Mouse (Mus musculus) heart, adult 18-20 months (tissue): ENCODE results near the gene Tmem98. TPM values are rescaled to one million over a fixed set of nuclear protein-coding genes. Genes with fewer than 3 reads are reported as not detected.

Experiments used
- DNase-seq, 2 experiments: peaks; one replicate each; pipeline ENCODE4 v3.0.0; 2021 to 2022; ENCODE audit warnings: mixed read lengths in 1 of 2
- total RNA-seq, 2 experiments: library from RNA; stranded (reverse); gene quantifications; 2 replicates each; pipeline ENCODE4 v1.2.3; 2021

The Tmem98 gene
- total RNA-seq, 2 experiments from 2014 or later, result 12.0 to 14.0 TPM

DNA sequence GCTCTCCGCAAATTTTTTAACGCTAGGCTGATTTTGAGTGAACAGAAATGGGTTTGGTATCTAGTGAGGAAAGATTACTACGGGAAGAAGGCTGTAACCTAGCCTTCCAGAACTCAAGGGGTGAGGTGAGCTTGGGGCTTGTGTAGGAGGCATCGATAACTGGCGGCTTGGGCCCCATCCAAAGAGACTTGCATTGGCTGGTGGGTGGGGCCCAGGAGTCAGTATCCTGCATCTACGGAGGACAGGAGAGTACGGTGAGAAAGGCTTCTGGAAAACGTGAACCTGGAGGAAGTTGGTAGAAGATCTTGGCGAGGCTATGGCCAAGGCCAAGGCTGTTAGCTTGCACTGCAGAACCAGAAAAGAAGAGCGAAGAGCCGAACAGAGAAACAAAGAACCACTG is 44.5 kb downstream of the Tmem98 start:
- no peak for DNase-seq

DNA sequence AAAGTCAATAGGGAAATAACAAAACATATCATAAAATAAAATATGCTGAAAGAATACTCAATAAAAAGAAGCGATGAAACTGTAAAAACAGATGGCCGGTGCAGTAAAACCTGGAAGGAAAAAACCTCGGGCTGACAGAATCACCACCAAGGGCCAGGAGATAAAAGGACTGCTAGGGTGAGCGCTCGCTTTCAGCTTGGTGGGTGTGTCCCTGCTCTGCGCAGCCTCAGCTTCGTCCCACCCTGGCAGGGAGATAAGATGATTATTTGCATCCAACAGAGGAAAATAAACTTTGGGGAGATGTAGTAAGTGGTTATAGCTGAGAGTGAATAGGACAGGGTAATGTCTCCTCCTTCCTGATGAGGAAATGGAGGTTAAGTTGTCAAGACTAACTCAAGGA is 44.9 kb downstream of the Tmem98 start:
- no peak for DNase-seq

DNA sequence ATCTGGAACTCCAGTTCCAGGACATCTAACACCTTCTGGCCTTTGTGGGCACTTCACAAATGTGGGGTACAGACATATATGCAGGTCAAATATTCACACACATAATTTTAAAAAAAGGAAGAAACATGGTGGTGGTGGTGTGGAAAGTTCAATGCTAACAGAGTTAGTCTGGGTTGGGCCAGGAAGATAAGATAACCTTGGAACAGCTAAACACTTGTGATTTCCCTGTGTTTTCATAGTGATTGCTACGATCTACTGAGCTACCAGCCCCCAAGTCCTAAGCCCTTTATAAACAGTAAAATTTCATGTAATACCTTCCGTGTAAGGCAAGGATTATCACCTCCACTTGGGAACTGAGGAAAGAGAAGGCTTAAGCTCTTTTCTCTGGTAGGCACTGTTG is 46.9 kb downstream of the Tmem98 start:
- DNase-seq, result no peak

DNA sequence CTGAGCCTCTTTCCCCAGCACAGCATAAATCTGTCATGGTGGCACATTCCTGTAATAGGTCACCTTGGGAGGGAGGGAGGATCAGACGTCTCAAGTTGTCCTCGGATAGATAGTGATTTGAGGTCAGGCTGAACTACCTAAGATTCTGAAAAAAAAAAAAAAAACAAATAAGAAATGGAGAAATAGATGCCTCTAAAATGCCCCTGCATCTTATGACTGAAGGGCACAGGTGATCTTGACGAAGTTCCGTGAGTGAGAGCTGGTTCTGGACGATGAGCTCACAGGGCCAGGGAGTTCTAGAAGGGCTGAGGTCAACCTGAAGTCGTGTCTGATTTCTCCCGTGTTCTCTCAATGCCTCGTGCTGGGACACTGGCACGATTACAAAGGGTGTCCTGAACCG is 48.1 kb downstream of the Tmem98 start, which contains the start of gene Spaca3:
Gene Spaca3 (plus strand): TSS at position 301 of the 400 bp plus-strand sequence.
- no peak for DNase-seq

DNA sequence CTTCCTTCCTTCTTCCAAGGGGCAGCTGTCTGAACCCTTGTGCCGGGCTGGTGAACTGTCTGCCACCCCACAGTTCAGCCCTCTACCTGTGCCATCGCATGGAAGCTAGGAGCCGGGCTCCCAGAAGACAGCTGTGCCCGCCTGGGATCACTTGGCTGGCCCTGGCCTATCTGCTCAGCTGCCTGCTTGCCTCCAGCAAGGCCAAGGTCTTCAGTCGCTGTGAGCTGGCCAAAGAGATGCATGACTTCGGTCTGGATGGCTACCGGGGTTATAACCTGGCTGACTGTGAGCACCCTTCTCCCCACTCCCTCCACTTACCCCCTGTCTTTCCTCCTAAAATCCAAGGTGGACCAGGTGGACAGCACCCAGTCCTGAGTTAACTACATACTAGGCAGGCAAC is 53.0 kb downstream of the Tmem98 start:
- no peak for DNase-seq

DNA sequence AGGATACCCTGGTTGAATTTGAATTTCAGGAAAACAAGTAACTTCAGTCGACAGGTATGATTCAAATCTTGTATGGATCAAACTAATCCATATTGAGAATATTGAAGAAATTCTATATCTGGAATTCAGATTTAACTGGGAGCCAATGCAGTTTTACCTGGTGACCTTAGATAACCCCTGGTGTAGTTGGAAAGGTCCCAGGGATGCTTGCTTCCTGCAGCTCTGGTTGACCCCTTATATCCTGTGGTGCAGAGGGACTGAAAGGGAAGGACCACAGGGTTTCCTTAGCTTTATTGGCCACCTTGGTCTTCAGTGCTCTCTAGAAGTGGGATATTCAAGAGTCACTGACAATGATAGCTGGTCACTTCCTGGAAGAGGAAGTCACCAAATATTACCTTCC is 58.1 kb downstream of the Tmem98 start:
- DNase-seq, result no peak

Other genes starting within 250 kb of the Tmem98 start
- gene Myo1d, start 30.1 kb upstream of the Tmem98 start, total RNA-seq, result 10 to 100 TPM; 10.1 to 10.3 TPM
- not detected for gene Spaca3, start 48.2 kb downstream of the Tmem98 start, total RNA-seq